Mouse (Mus musculus) lung, postnatal 0 days (tissue): Measurements from ENCODE around the gene Mbd4. TPM values are rescaled to one million over a fixed set of nuclear protein-coding genes. Genes with fewer than 3 reads are reported as not detected.

Experiments
- ATAC-seq: fragments of 200-750 bp; cut with Nextera tagmentation; 2 replicates; pipeline ENCODE4 v1.8.0; 2017; ENCODE audit warnings: moderate library complexity
- DNase-seq: peaks from one replicate; pipeline ENCODE4 v3.0.0-alpha.2; 2016; ENCODE audit warnings: low spot score
- H3K27ac ChIP-seq: fragments of 300-500 bp; sonication (generic); 2 replicates; pipeline ENCODE4 v1.5.1; 2014; ENCODE audit warnings: antibody characterized with exemption, mild to moderate bottlenecking, low read length, mixed read lengths
- H3K27me3 ChIP-seq: fragments of 300-500 bp; sonication (generic); replicated peaks from 2 replicates; pipeline ENCODE4 v1.6.1; 2014; ENCODE audit warnings: low read length, mixed read lengths; ENCODE audit not compliant: insufficient read depth
- H3K36me3 ChIP-seq: fragments of 300-500 bp; sonication (generic); 2 replicates; pipeline ENCODE4 v1.6.1; 2014; ENCODE audit warnings: low read length, mixed read lengths; ENCODE audit not compliant: insufficient read depth
- H3K4me1 ChIP-seq: fragments of 300-500 bp; sonication (generic); 2 replicates; pipeline ENCODE4 v1.6.1; 2014; ENCODE audit warnings: antibody characterized with exemption, low read depth, low read length, mixed read lengths; ENCODE audit not compliant: insufficient read depth
- H3K4me2 ChIP-seq: fragments of 300-500 bp; sonication (generic); replicated peaks from 2 replicates; pipeline ENCODE4 v1.6.1; 2014; ENCODE audit warnings: low read depth, mild to moderate bottlenecking, low read length, moderate library complexity, mixed read lengths
- H3K4me3 ChIP-seq: fragments of 300-500 bp; sonication (generic); 2 replicates; pipeline ENCODE4 v1.5.1; 2014; ENCODE audit warnings: low read depth, low read length
- H3K9ac ChIP-seq: fragments of 300-500 bp; sonication (generic); replicated peaks from 2 replicates; pipeline ENCODE4 v1.6.1; 2014; ENCODE audit warnings: low read depth, mild to moderate bottlenecking
- H3K9me3 ChIP-seq: fragments of 300-500 bp; sonication (generic); 2 replicates; pipeline ENCODE4 v1.6.1; 2016; ENCODE audit warnings: low read length, mixed read lengths
- CTCF ChIP-seq: IDR thresholded peaks from 2 replicates; pipeline ENCODE4 v1.5.1; 2016; ENCODE audit warnings: antibody characterized with exemption, mild to moderate bottlenecking
- EP300 ChIP-seq: IDR thresholded peaks from 2 replicates; pipeline ENCODE4 v1.6.1; 2016; ENCODE audit warnings: antibody characterized with exemption, mild to moderate bottlenecking, control low read depth
- WGBS: fragments of 180-500 bp; shearing (Covaris S2); extraction: QIAGEN DNeasy Blood & Tissue Kit; methylation state at CpG from one replicate; pipeline ENCODE4 v1.1.7; 2014; 5-methylcytosine and 5-hydroxymethylcytosine counted together
- polyA plus RNA-seq: library from polyadenylated mRNA; unstranded; fragments of >200 nt; fragmentation: Nextera tagmentation; extraction: Ambion mirVana; gene quantifications from 2 replicates; pipeline ENCODE4 v1.2.1, GENCODE M21; 2015

The Mbd4 gene
- polyA plus RNA-seq, 1 experiment from 2014 or later, result 4.5 TPM

GRCm38 (mm10) chr6:115854432-115854831 lies 1.3 kb upstream of the Mbd4 start:
- ATAC-seq (no peak), DNase-seq (peak; percentile 29)
- H3K9me3 ChIP-seq, result no peaks in the 10 kb centered on the region
- TF ChIP-seq EP300, result no peak
- peak; percentile 67 for TF ChIP-seq CTCF
- no peaks in the 10 kb centered on the region; the same call in 1 of the 2 replicates for H3K4me1 ChIP-seq
- no peak overlapping the region for H3K4me3 ChIP-seq
- no peak overlapping the region for H3K9ac ChIP-seq
- H3K4me2 ChIP-seq, result no peak overlapping the region
- no peaks in the 10 kb centered on the region for H3K27me3 ChIP-seq
- no peak overlapping the region for H3K27ac ChIP-seq
- H3K36me3 ChIP-seq, result no peaks in the 10 kb centered on the region
- 65% methylated on average over 2 of the region's 2 CpGs for WGBS

GRCm38 (mm10) chr6:115853985-115854384 lies 814 bp upstream of the Mbd4 start:
- Histone ChIP-seq H3K4me2 (peak overlapping the region; percentile 66), H3K9ac (no peak overlapping the region), H3K4me3 (peak overlapping the region; percentile 53), H3K36me3 (no peaks in the 10 kb centered on the region), H3K27ac (peak overlapping the region; percentile 71), H3K9me3 (no peaks in the 10 kb centered on the region), H3K4me1 (no peaks in the 10 kb centered on the region; the same call in 1 of the 2 replicates), H3K27me3 (no peaks in the 10 kb centered on the region)
- DNase-seq (no peak), ATAC-seq (no peak)
- WGBS, result 42% methylated on average over 7 of the region's 7 CpGs
- TF ChIP-seq CTCF, result no peak
- no peak for TF ChIP-seq EP300

- H3K36me3 ChIP-seq, result no peaks in the 10 kb centered on the region
- no peak for DNase-seq
- H3K9ac ChIP-seq, result no peak overlapping the region
- no peaks in the 10 kb centered on the region for H3K9me3 ChIP-seq
- peak overlapping the region; percentile 53 for H3K4me3 ChIP-seq
- peak overlapping the region; percentile 66 for H3K4me2 ChIP-seq
- no peaks in the 10 kb centered on the region for H3K27me3 ChIP-seq
- TF ChIP-seq CTCF (no peak), EP300 (no peak)
- no peak for ATAC-seq
- H3K4me1 ChIP-seq, result no peaks in the 10 kb centered on the region
- WGBS, result 3% methylated on average over 20 of the region's 20 CpGs
- H3K27ac ChIP-seq, result peak overlapping the region; percentile 72
Measured at GRCm38 (mm10) chr6:115852446-115853090, 603 bp downstream of the Mbd4 start.

GRCm38 (mm10) chr6:115848598-115849304 lies 4.4 kb downstream of the Mbd4 start:
- no peaks in the 10 kb centered on the region for H3K9me3 ChIP-seq
- no peak overlapping the region for H3K27ac ChIP-seq
- H3K4me2 ChIP-seq, result no peak overlapping the region
- H3K36me3 ChIP-seq, result no peaks in the 10 kb centered on the region; the same call in 1 of the 2 replicates
- WGBS, result 91% methylated on average over 10 of the region's 10 CpGs
- ATAC-seq (no peak), DNase-seq (no peak)
- H3K27me3 ChIP-seq, result no peaks in the 10 kb centered on the region
- H3K4me1 ChIP-seq, result no peaks in the 10 kb centered on the region
- no peak overlapping the region for H3K4me3 ChIP-seq
- TF ChIP-seq CTCF (no peak), EP300 (no peak)
- H3K9ac ChIP-seq, result no peak overlapping the region

- no peak overlapping the region for H3K27ac ChIP-seq
- peak; percentile 74 for DNase-seq
- TF ChIP-seq CTCF (peak; percentile 80), EP300 (no peak)
- no peaks in the 10 kb centered on the region; the same call in 1 of the 2 replicates for H3K36me3 ChIP-seq
- no peaks in the 10 kb centered on the region for H3K9me3 ChIP-seq
- ATAC-seq, result peak; percentile 64
- WGBS, result 46% methylated on average over 5 of the region's 8 CpGs
- H3K9ac ChIP-seq, result no peak overlapping the region
- no peak overlapping the region for H3K4me3 ChIP-seq
- no peak overlapping the region for H3K4me2 ChIP-seq
- H3K4me1 ChIP-seq, result no peaks in the 10 kb centered on the region
- H3K27me3 ChIP-seq, result no peaks in the 10 kb centered on the region
Measured at GRCm38 (mm10) chr6:115846640-115847411, 6.3 kb downstream of the Mbd4 start.

GRCm38 (mm10) chr6:115845006-115845405 lies 8.2 kb downstream of the Mbd4 start:
- 92% methylated on average over 4 of the region's 4 CpGs for WGBS
- Histone ChIP-seq H3K4me3 (no peak overlapping the region), H3K9me3 (no peaks in the 10 kb centered on the region), H3K9ac (no peak overlapping the region), H3K36me3 (no peaks in the 10 kb centered on the region; the same call in 1 of the 2 replicates), H3K27ac (no peak overlapping the region), H3K4me2 (no peak overlapping the region), H3K27me3 (no peaks in the 10 kb centered on the region), H3K4me1 (no peaks in the 10 kb centered on the region)
- DNase-seq (no peak), ATAC-seq (no peak)
- no peak for TF ChIP-seq EP300
- no peak for TF ChIP-seq CTCF
